Mouse (Mus musculus) CD4-positive naive resting alpha-beta T cell, adult 76 days (primary cell): ENCODE data around the gene Cep250. TPM values are rescaled to one million over a fixed set of nuclear protein-coding genes. Genes with fewer than 3 reads are reported as not detected.

Source experiments
- total RNA-seq: library from RNA; stranded (reverse); gene quantifications from one replicate; pipeline ENCODE4 v1.2.4, GENCODE M21; 2023

The Cep250 gene
- 44.8 TPM for total RNA-seq

DNA sequence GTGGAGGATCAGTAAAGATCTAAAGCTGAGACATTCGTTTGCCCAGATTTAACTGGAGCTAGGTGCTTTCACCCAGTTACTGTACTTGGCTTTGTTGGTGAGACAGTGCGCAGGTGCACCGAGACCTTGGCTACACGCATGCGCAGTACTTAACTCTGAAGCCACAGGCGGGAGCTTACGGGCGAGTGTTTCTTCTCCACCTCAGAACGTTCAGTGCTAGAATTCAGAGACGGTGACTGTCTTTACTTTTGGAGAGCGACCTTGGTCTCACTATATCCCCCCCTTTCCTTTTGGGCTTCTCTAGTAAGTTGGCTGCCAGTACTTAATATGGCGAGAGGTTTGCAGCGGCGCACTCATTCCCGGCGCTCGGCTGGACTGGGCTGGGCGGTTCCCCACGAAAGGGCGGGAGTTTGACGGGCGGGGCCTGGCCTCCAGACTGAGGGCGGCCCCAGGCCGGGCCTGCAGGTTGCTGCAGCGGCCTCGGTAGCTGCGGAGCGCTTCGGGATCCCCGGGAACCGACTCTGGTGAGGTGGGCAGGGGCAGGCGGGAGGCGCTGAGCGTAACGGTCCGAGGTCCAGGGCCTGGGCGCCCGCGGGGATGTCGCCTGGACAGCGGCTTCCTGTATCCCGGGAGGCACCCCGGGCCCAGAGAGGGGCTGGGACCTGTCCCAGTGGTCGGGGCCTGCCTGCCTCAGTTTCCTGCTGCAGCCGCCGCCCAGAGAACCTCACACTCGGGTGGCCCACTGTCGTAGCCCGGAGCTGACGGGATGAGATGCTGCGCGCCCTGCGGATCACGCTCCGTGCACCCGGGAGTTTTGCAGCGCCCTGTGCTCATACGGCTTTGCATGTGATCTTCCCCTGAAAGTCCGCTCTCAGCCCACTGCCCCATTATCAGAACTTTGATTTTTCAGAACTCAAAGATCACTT is at the start of gene Cep250:
Cep250 (plus strand) TSS at position 325 of the 926 bp plus-strand sequence.

DNA sequence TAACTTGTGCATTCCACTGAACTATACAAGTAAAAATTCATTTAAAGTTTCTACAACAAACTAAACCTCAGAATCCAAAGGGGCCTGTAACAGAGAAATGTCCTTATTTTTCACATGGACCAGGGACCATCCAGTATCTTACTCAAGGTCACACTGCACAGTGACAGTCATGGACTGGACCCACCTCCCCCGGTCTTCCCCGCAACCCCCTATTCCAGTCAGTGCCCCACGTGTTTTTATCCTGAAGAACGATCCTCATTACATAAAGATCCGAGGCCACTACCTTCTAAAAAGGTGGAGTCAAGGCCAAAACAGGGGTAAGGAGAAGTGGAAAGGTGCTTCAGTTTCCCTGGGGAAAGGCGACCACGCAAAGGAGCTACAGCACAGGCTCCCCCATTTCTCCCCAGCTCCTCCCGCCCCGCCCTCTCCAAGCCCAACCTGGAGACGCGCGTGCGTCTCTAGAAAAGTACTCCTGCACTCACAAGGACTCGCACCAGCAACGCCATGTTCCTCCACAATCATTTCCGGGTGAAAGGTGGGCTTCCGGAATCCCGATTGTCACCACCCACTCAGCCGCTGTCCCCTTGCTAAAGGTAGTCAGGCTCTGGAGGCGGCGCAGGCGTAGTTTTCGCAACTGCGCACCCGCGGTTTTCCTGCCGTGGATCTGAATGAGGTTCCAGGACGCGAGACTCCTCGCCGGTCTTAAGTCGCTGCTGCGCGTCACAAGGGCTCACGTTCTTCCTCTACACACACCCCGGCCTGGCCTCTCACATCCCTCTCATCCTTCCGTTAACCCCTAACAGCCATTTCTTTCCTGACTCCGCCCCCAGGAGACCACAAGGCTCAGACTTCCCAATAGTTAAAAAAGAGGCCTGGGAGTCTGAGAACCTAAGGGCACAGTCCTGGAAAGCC is 26.5 kb upstream of the Cep250 start, which contains the start of gene Uqcc1:
Uqcc1 (minus strand) TSS at position 780 of the 912 bp plus-strand sequence.

GRCm38 (mm10) chr2:155940681-155941080 is 15.6 kb upstream of the Cep250 start, which contains the start of gene Gm15557:
Gene Gm15557, plus strand, starts transcription at chr2:155940728.

DNA sequence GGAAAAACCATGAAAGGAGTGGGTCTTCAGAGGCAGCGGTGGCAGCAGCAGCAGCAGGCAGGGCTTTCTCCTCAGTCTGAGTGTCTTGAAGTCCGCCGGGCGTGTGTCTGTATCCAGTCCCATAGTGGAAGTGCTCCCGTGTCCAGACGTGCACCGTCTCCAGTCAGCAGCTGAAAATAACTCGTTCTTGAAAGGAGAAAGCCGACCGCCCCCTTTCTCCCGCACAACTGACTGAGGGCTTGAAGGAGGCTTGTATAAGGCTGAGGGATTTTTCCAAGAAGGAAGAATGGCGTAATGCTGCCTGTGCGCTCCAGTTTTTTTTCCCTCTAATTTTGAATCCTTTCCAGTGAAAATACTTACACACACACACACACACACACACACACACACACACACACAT is 11.1 kb upstream of the Cep250 start, which contains the start of gene Gdf5:
Gdf5 (minus strand) TSS at position 244 of the 400 bp plus-strand sequence.

DNA sequence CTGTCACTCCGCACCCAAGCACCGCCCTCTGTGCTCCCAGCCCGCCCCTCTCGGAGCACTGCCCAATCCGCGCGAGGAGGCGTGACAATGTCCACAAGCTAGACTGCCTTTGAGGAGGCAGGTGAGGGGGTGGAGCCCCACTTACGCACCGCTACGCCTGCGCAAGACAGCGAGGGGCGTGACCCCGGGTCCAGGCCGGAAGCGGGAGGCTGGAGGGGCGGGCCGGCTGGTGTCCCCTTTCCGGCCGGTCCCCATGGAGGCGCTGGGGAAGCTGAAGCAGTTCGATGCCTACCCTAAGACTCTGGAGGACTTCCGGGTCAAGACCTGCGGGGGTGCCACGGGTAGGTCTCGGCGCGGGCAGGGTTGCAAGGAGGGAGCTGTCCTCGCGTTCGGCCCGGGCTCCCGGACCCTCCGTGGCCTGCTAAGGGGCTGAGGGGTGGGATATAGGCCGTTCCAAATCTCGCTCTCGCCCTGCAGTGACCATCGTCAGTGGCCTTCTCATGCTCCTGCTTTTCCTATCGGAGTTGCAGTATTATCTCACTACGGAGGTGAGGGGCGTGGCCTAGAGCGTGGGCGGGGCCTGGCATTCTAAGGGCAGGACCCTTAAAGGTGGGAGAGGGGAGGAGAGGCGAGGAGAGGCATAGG is 51.8 kb downstream of the Cep250 start, which contains the start of the genes 6430550D23Rik and Ergic3:
6430550D23Rik (minus strand) TSS at position 90 of the 645 bp plus-strand sequence.
Ergic3 (plus strand) TSS at position 158 of the 645 bp plus-strand sequence.

Other genes starting within 250 kb of the Cep250 start
- 26.6 TPM for gene Edem2, start 227.0 kb upstream of the Cep250 start, total RNA-seq
- gene Gm17581, start 220.6 kb upstream of the Cep250 start, total RNA-seq = not detected
- 0.35 TPM for gene Procr, start 205.3 kb upstream of the Cep250 start, total RNA-seq
- gene Mmp24, start 181.1 kb upstream of the Cep250 start, total RNA-seq = not detected
- gene BC029722, start 137.0 kb upstream of the Cep250 start, total RNA-seq = 19.5 TPM
- gene Eif6, start 129.5 kb upstream of the Cep250 start, total RNA-seq = 124 TPM
- 0.18 TPM for gene Fam83c, start 121.6 kb upstream of the Cep250 start, total RNA-seq
- 33.5 TPM for gene Uqcc1, start 26.1 kb upstream of the Cep250 start, total RNA-seq
- not detected for gene Gm15557, start 15.7 kb upstream of the Cep250 start, total RNA-seq
- not detected for gene Gdf5, start 11.1 kb upstream of the Cep250 start, total RNA-seq
- gene 6430550D23Rik, start 51.5 kb downstream of the Cep250 start, total RNA-seq = 2.0 TPM
- 52.1 TPM for gene Ergic3, start 51.6 kb downstream of the Cep250 start, total RNA-seq
- not detected for gene Fer1l4, start 96.5 kb downstream of the Cep250 start, total RNA-seq
- gene Spag4, start 108.7 kb downstream of the Cep250 start, total RNA-seq = 4.8 TPM
- 45.9 TPM for gene Cpne1, start 155.5 kb downstream of the Cep250 start, total RNA-seq
- 23.6 TPM for gene Rbm12, start 155.5 kb downstream of the Cep250 start, total RNA-seq
- gene Gm28036, start 170.6 kb downstream of the Cep250 start, total RNA-seq = 26.2 TPM
- gene Romo1, start 187.6 kb downstream of the Cep250 start, total RNA-seq = 46.3 TPM
- gene Nfs1, start 187.7 kb downstream of the Cep250 start, total RNA-seq = 24.6 TPM
- gene Rbm39, start 223.8 kb downstream of the Cep250 start, total RNA-seq = 2,783 TPM
- 84.2 TPM for gene Phf20, start 240.0 kb downstream of the Cep250 start, total RNA-seq